Mouse (Mus musculus) thymus, postnatal 25 days (tissue): Measurements from ENCODE around the gene Herc1.

Experiments
- DNase-seq: peaks from one replicate; pipeline ENCODE4 v3.0.0; 2022

Herc1 gene

DNA sequence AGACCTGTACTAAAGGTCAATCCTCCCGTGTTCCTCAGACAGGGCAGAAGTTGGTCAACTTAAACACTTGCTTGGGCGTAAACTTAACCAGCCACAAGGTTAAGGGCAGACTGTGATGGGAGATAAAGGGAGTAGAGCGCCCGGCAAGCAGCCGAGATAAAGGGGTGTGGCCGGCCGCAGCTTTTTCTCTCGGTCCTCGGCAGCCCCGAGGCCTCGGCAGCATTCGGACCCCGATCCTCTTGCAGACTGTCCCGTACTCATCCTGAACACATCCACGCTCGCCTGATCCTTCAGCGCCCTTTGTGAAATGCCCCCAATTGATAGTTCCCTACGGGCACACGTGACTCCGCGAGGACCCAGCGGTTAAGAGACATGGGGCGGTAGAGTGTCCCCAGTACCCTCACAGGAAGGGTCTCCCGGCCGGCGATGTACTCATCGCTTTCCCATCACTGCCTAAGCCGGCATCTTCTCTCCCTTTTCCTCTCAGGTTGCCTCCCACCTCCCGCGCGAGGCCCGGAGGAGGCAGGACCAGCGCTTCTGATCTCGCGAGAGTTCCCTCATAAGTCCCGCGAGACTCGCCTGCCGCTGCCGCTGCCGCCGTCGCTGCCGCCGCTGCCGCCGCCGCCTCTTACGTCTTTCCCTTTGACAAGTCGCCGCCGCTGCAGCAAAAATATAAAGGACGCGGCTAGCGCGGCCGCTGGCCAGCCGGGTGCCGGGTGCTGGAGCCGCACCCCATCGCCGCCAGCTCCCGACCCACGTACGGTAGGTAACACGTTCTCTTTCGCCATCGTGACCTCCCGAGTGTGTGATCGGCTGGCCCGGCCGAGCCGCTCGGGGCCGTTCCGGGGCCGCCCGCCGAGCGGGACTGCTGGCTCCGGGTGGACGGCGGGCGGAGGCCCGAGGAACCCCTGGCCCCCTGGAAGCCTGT lies at the start of gene Herc1:
Gene Herc1, plus strand, starts transcription at position 591 of the 928 bp plus-strand sequence.
- DNase-seq, result peak; percentile 95

GRCm38 (mm10) chr9:66304320-66305090 lies 45.7 kb upstream of the Herc1 start:
- DNase-seq, result no peak

DNA sequence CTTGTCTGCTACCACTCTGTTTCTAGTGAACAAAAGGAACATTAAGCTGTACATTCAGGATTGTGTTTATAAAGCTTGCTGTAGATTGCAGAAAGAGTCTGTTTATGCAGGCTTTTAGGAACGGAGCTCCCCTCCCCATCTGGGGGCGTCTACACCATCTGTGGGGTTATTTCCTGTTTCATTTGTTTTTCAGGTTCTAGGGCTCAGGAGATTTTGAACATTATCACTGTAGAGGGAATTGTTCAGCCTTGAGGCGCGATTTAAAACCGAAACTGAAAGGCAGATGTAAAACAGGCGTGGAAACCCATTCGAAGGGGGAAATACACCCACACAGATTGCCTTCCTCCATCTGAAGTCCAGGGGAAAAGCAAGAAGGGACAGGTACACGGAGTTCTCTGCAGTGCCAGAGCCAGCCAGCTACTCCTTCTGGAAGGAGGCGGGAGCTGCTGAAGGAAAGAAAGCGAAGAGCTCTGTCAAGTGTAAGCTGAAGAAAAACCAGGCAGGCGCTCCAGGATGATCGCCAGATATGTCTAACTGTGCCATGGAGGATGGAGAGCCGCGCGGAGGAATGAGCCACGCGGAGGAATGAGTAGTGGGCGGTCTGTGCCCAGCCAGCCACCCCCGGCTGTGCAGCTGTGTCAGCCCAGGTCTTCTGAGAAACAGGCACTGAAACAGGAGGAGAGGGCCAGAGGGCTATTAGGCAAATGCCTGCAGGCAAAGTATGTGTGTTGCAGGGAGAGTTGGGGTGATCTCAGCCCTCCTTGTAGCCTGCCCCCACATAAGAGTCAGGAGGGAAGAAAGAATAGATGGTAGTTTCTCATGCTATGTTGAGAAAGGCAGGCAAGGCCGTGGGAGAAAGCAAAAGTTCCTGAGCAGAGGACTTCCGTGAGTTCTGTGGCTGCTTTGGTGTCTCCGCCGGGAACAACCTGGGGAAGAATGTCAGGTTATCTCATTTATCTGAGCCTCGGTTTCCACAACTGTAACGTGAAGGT lies 44.8 kb upstream of the Herc1 start:
- peak; percentile 56 for DNase-seq

DNA sequence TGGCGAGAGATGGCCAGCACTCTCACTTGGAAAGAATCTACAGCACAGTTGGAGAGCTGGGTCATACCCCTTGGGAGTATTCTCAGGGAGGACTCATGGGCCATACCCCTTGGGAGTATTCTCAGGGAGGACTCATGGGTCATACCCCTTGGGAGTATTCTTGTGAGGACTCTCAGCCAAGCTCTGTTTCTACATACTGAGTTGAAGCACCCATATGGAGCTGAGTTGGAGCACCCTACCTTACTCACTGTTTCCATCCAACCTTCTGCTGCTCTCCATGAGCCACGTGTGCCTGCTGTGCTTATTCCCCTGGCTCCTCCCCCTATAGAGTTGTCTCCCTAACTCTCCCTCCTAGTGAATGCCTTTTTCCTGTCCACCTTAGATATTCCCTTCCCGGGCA lies 43.8 kb upstream of the Herc1 start:
- no peak for DNase-seq

GRCm38 (mm10) chr9:66307341-66307740 lies 42.9 kb upstream of the Herc1 start:
- no peak for DNase-seq

GRCm38 (mm10) chr9:66308741-66309140 lies 41.5 kb upstream of the Herc1 start:
- DNase-seq, result no peak

DNA sequence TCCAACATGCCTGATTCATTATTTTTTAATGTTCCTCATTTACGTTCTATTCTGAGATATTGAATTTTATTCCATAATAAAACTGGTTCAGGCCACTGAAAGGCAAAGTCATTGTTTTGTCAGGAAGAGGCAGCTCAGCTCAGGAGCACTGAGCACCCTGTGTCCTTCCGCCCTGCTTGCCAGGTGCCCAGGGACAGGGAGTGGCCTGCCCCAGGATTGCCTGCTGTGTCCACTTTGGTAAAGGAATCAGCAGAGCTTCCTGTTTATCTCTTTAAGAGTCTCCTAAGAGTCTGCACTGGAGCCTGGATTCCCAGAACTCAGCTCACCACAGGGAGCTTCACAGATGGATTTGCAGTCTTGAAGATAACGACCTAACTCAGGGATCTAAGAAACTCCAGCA lies 38.8 kb upstream of the Herc1 start:
- DNase-seq, result no peak

- DNase-seq, result no peak
These were observed 33.6 kb upstream of the Herc1 start for GRCm38 (mm10) chr9:66316603-66317002.

GRCm38 (mm10) chr9:66322010-66322931 lies 28.0 kb upstream of the Herc1 start:
- no peak for DNase-seq

GRCm38 (mm10) chr9:66326879-66327278 lies 23.4 kb upstream of the Herc1 start:
- no peak for DNase-seq

GRCm38 (mm10) chr9:66329474-66329873 lies 20.8 kb upstream of the Herc1 start:
- no peak for DNase-seq

DNA sequence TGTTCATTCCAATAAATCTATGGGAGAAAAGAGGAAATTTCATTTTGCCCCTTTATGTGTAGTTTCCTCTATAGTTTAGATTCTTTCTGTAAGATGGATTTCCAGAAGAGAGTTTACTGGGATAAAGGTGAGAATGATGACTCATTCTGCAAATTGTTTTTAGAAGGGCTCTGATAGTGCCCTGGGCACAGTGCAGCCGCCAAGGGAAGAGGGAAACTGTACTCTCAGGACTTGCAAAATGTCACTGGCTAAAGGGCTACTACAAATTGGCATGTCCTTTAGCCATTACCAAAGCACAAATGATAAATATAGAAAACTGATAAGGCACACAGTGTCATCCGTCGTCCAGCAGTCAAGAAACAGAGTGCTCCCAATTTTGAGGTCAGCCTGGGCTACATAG lies 19.8 kb upstream of the Herc1 start:
- DNase-seq, result no peak

- no peak for DNase-seq
These were observed 18.7 kb upstream of the Herc1 start for GRCm38 (mm10) chr9:66331548-66331947.

DNA sequence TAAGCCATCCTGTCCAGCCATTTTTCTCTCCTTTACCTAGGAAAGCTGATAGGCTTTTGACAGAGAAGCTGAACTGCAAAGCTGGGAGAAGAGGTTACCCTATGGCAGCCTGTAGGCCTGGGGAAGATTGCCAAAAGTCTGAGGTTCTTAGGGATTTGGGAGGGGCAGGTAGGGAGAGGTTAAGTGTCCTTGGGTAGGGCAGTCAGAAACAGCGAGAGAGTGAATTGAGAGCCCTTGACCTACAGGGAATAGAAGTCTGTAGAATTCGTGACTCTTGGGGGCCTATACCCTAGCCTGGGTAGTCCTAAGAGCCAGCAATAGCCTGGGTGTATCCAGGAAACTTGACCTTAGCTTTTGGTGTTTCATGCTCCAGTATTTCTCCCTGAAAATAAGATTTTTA lies 17.9 kb upstream of the Herc1 start:
- DNase-seq, result no peak

DNA sequence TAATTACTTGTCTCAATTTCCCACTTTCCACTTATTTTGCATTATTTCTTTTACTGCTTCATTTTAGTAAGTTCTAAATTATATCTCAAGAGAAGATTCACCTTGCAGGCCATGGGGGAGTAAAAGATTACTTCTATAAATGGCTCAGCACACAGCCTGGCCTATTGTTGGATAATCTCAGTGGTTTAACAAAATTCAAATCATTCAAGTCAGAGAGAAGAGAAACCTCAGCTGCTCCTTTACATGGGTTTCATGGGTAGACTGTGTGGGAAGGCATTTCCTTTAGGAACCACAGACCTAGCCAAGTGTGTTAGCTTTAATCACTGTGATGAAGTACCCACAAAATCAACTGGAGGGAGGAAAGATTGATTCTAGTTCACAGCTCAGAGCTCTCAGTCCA lies 13.0 kb upstream of the Herc1 start:
- DNase-seq, result no peak

GRCm38 (mm10) chr9:66338005-66338782 lies 12.1 kb upstream of the Herc1 start:
- DNase-seq, result no peak

- DNase-seq, result no peak
These were observed 10.5 kb upstream of the Herc1 start for GRCm38 (mm10) chr9:66339714-66340113.

DNA sequence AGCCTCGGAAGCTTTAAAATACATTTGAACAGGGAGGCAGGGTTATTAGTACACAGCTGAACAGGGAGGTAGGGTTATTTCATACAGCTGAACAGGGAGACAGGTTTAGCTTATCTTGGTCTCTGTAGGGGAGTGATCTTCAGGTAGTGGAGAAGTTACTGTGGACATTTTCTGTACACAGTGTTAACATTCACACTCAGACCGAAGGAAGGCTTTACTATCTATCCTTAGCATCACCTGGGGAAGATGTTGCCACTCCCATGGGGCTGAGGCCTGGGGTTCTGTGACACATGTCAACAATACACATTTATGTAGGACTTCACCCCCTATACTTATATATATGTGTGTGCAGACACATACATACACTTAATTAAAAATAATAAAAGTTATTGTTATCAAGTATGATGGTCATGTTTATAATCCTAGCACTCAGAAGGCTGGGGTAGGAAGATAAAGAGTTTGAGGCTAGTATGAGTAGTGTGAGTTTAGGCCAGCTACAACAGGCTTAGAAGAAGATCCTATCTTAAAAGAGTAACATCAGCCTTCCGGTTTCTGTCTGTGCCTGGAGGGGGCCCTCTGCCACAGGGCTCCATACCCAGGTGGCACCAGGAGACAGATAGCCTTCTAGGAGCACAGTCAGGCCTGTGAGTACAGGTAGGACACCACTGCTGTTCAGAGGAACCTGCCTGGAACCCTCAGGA lies 9.7 kb upstream of the Herc1 start:
- no peak for DNase-seq

- DNase-seq, result no peak
These were observed 2.7 kb upstream of the Herc1 start for GRCm38 (mm10) chr9:66347405-66348035.
